Mouse (Mus musculus): Measurements from ENCODE around the gene Tbx15. TPM values are rescaled to one million over a fixed set of nuclear protein-coding genes. Genes with fewer than 3 reads are reported as not detected.

Tbx15 gene
- polyA plus RNA-seq, 1 experiment from 2014 or later: 0.07 TPM

DNA sequence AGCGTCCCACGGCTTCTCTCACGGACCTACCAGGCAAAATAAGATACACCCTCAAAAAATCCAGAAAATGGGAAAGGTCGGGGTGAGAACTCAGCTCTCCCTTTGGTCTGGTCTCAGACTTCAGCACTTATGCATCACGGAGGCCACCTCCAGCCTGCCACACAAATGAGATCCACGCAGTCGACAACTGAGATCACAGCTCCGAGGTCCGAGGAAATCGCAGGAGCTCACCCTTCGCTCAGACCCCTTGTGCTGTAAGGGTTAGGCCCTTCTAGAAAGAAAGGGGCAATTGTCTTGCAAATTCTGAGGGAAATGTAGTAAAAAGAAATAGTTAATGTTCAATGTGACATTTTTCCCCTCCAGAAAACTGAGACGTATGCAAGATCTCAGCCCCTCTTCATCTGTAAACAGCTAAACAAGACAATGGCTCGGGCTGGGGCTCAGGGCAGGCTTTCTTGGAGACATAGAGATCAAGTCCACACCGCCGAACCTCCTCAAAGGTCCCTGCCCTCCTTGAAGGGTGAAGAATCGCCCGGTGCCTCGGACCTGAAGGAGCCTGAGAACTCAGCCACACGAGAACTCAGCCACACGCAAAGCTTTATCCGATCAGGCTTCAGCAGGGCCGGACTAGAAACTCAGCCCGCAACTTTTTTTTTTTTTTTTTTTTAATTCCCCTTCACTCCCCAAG is 4.9 kb upstream of the Tbx15 start:
- under 1% methylated on average over 23 of the region's 23 CpGs for WGBS
- H3K4me2 ChIP-seq (ENCODE audit: low read depth, low read length): no peak overlapping the region

GRCm38 (mm10) chr3:99235804-99236755 is 4.1 kb upstream of the Tbx15 start:
- Histone ChIP-seq H3K27me3 (ENCODE audit: control insufficient read depth, insufficient read depth, low read length) (peaks cover 64% of the 10 kb centered on the region), H3K9me3 (ENCODE audit: control insufficient read depth, low read length) (no peaks in the 10 kb centered on the region), H3K4me1 (ENCODE audit: control insufficient read depth, insufficient read depth, low read length) (0 out of 2 replicates have a peak, but pooled peaks cover 4% of the 10 kb centered on the region), H3K4me3 (ENCODE audit: low read depth, low read length) (no peak overlapping the region), H3K4me2 (ENCODE audit: low read depth, low read length) (no peak overlapping the region), H3K27ac (ENCODE audit: low read depth, low read length) (no peak overlapping the region), H3K9ac (replicated peaks; ENCODE audit: low read depth, low read length) (no peak overlapping the region), H3K36me3 (ENCODE audit: control insufficient read depth, insufficient read depth, low read length) (no peaks in the 10 kb centered on the region)
- WGBS: 1% methylated on average over 18 of the region's 18 CpGs
- no peak for ATAC-seq (ENCODE audit: low read depth)

More for the DNA sequence above, 4.9 kb upstream of the Tbx15 start:
- Histone ChIP-seq H3K27ac (ENCODE audit: low read depth, low read length) (no peak overlapping the region), H3K9me3 (ENCODE audit: control insufficient read depth, low read length) (no peaks in the 10 kb centered on the region), H3K9ac (replicated peaks; ENCODE audit: low read depth, low read length) (no peak overlapping the region), H3K4me1 (ENCODE audit: control insufficient read depth, insufficient read depth, low read length) (0 out of 2 replicates have a peak, but pooled peaks cover 4% of the 10 kb centered on the region), H3K4me3 (ENCODE audit: low read depth, low read length) (no peak overlapping the region), H3K36me3 (ENCODE audit: control insufficient read depth, insufficient read depth, low read length) (no peaks in the 10 kb centered on the region), H3K27me3 (ENCODE audit: control insufficient read depth, insufficient read depth, low read length) (peaks cover 62% of the 10 kb centered on the region)
- no peak for ATAC-seq (ENCODE audit: low read depth)

GRCm38 (mm10) chr3:99238691-99239090 is 1.5 kb upstream of the Tbx15 start:
- no peak overlapping the region for H3K27ac ChIP-seq (ENCODE audit: low read depth, low read length)
- ATAC-seq (ENCODE audit: low read depth): no peak
- H3K9me3 ChIP-seq (ENCODE audit: control insufficient read depth, low read length): no peaks in the 10 kb centered on the region
- 0 out of 2 replicates have a peak, but pooled peaks cover 4% of the 10 kb centered on the region for H3K4me1 ChIP-seq (ENCODE audit: control insufficient read depth, insufficient read depth, low read length)
- H3K4me3 ChIP-seq (ENCODE audit: low read depth, low read length): no peak overlapping the region
- H3K27me3 ChIP-seq (ENCODE audit: control insufficient read depth, insufficient read depth, low read length): peaks cover 81% of the 10 kb centered on the region
- H3K36me3 ChIP-seq (ENCODE audit: control insufficient read depth, insufficient read depth, low read length): no peaks in the 10 kb centered on the region
- WGBS: 0% methylated on average over 1 of the region's 1 CpGs
- no peak overlapping the region for H3K9ac ChIP-seq (replicated peaks; ENCODE audit: low read depth, low read length)
- no peak overlapping the region for H3K4me2 ChIP-seq (ENCODE audit: low read depth, low read length)

- Histone ChIP-seq H3K9me3 (ENCODE audit: control insufficient read depth, low read length) (no peaks in the 10 kb centered on the region), H3K4me2 (ENCODE audit: low read depth, low read length) (no peak overlapping the region), H3K4me1 (ENCODE audit: control insufficient read depth, insufficient read depth, low read length) (no peaks in the 10 kb centered on the region), H3K27ac (ENCODE audit: low read depth, low read length) (no peak overlapping the region), H3K27me3 (ENCODE audit: control insufficient read depth, insufficient read depth, low read length) (peaks cover 81% of the 10 kb centered on the region), H3K9ac (replicated peaks; ENCODE audit: low read depth, low read length) (no peak overlapping the region), H3K36me3 (ENCODE audit: control insufficient read depth, insufficient read depth, low read length) (no peaks in the 10 kb centered on the region), H3K4me3 (ENCODE audit: low read depth, low read length) (no peak overlapping the region)
- no peak for ATAC-seq (ENCODE audit: low read depth)
- WGBS: under 1% methylated on average over 20 of the region's 20 CpGs
These were observed 708 bp upstream of the Tbx15 start for GRCm38 (mm10) chr3:99239301-99240045.

- no peaks in the 10 kb centered on the region for H3K36me3 ChIP-seq (ENCODE audit: control insufficient read depth, insufficient read depth, low read length)
- H3K27ac ChIP-seq (ENCODE audit: low read depth, low read length): no peak overlapping the region
- H3K9ac ChIP-seq (replicated peaks; ENCODE audit: low read depth, low read length): no peak overlapping the region
- peaks cover 83% of the 10 kb centered on the region for H3K27me3 ChIP-seq (ENCODE audit: control insufficient read depth, insufficient read depth, low read length)
- no peaks in the 10 kb centered on the region for H3K9me3 ChIP-seq (ENCODE audit: control insufficient read depth, low read length)
- no peak overlapping the region for H3K4me2 ChIP-seq (ENCODE audit: low read depth, low read length)
- H3K4me3 ChIP-seq (ENCODE audit: low read depth, low read length): no peak overlapping the region
- H3K4me1 ChIP-seq (ENCODE audit: control insufficient read depth, insufficient read depth, low read length): no peaks in the 10 kb centered on the region
- WGBS: under 1% methylated on average over 50 of the region's 50 CpGs
- no peak for ATAC-seq (ENCODE audit: low read depth)
These were observed 894 bp downstream of the Tbx15 start for GRCm38 (mm10) chr3:99240811-99241738.

GRCm38 (mm10) chr3:99242481-99242880 is 2.3 kb downstream of the Tbx15 start:
- H3K4me3 ChIP-seq (ENCODE audit: low read depth, low read length): no peak overlapping the region
- H3K4me2 ChIP-seq (ENCODE audit: low read depth, low read length): no peak overlapping the region
- H3K36me3 ChIP-seq (ENCODE audit: control insufficient read depth, insufficient read depth, low read length): no peaks in the 10 kb centered on the region
- H3K9ac ChIP-seq (replicated peaks; ENCODE audit: low read depth, low read length): no peak overlapping the region
- under 1% methylated on average over 8 of the region's 8 CpGs for WGBS
- ATAC-seq (ENCODE audit: low read depth): no peak
- no peak overlapping the region for H3K27ac ChIP-seq (ENCODE audit: low read depth, low read length)
- peaks cover 83% of the 10 kb centered on the region for H3K27me3 ChIP-seq (ENCODE audit: control insufficient read depth, insufficient read depth, low read length)
- no peaks in the 10 kb centered on the region for H3K9me3 ChIP-seq (ENCODE audit: control insufficient read depth, low read length)
- no peaks in the 10 kb centered on the region for H3K4me1 ChIP-seq (ENCODE audit: control insufficient read depth, insufficient read depth, low read length)

GRCm38 (mm10) chr3:99245341-99245740 is 5.2 kb downstream of the Tbx15 start:
- Histone ChIP-seq H3K27me3 (ENCODE audit: control insufficient read depth, insufficient read depth, low read length) (peaks cover 76% of the 10 kb centered on the region), H3K9ac (replicated peaks; ENCODE audit: low read depth, low read length) (no peak overlapping the region), H3K36me3 (ENCODE audit: control insufficient read depth, insufficient read depth, low read length) (no peaks in the 10 kb centered on the region), H3K4me2 (ENCODE audit: low read depth, low read length) (no peak overlapping the region), H3K9me3 (ENCODE audit: control insufficient read depth, low read length) (no peaks in the 10 kb centered on the region), H3K4me3 (ENCODE audit: low read depth, low read length) (no peak overlapping the region), H3K4me1 (ENCODE audit: control insufficient read depth, insufficient read depth, low read length) (no peaks in the 10 kb centered on the region), H3K27ac (ENCODE audit: low read depth, low read length) (no peak overlapping the region)
- no peak for ATAC-seq (ENCODE audit: low read depth)
- WGBS: 9% methylated on average over 3 of the region's 3 CpGs

- H3K9me3 ChIP-seq (ENCODE audit: control insufficient read depth, low read length): no peaks in the 10 kb centered on the region
- H3K27me3 ChIP-seq (ENCODE audit: control insufficient read depth, insufficient read depth, low read length): peaks cover 84% of the 10 kb centered on the region
- no peaks in the 10 kb centered on the region for H3K36me3 ChIP-seq (ENCODE audit: control insufficient read depth, insufficient read depth, low read length)
- no peak overlapping the region for H3K27ac ChIP-seq (ENCODE audit: low read depth, low read length)
- no peak for ATAC-seq (ENCODE audit: low read depth)
- H3K4me3 ChIP-seq (ENCODE audit: low read depth, low read length): no peak overlapping the region
- H3K9ac ChIP-seq (replicated peaks; ENCODE audit: low read depth, low read length): no peak overlapping the region
- H3K4me1 ChIP-seq (ENCODE audit: control insufficient read depth, insufficient read depth, low read length): no peaks in the 10 kb centered on the region
- no peak overlapping the region for H3K4me2 ChIP-seq (ENCODE audit: low read depth, low read length)
- WGBS: 25% methylated on average over 3 of the region's 3 CpGs
These were observed 6.4 kb downstream of the Tbx15 start for GRCm38 (mm10) chr3:99246629-99247028.

Measured in neural tube, embryonic 14.5 days (tissue).